Mouse (Mus musculus) cerebellum, adult 9-11 months (tissue): ENCODE data around the gene Gtsf1l.
"Not testable (repeated sequence)": the region's sequence is repeated elsewhere in the genome, so short reads cannot be mapped to it uniquely, and the experiment has no call there.

Experiments
- DNase-seq: peaks from one replicate; pipeline ENCODE4 v3.0.0; 2022

Gtsf1l gene

DNA sequence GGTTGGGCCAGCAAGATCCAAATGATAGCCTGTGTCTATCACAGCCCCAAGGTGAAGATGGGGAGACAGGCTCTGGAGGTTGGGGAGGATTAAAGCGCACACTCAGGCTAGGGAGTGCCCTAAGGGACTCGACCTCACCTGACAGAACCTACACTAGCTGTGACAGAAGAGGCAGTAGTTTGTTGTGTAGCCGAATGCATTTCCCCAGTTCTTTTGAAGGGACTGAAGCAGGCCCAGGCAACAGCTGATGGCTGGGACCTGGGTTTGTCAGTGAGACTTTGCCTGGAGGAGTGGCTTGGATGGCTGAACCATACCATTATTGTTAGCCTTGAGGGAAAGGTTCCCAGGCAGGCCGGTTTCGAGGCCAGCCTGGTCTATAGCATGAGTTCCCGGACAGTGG, 2.6 kb downstream of the Gtsf1l start:
- no peak for DNase-seq

- DNase-seq, result no peak
These were observed 3.1 kb downstream of the Gtsf1l start for GRCm38 (mm10) chr2:163084519-163084918.

GRCm38 (mm10) chr2:163082591-163082990, 5.1 kb downstream of the Gtsf1l start:
- no peak for DNase-seq

- DNase-seq, result no peak
These were observed 8.6 kb downstream of the Gtsf1l start for GRCm38 (mm10) chr2:163079041-163079440.

GRCm38 (mm10) chr2:163075234-163075633, 12.4 kb downstream of the Gtsf1l start:
- no peak for DNase-seq

- DNase-seq, result no peak
These were observed 12.8 kb downstream of the Gtsf1l start for GRCm38 (mm10) chr2:163074808-163075207.

GRCm38 (mm10) chr2:163074006-163074405, 13.6 kb downstream of the Gtsf1l start:
- DNase-seq, result no peak

GRCm38 (mm10) chr2:163073023-163073757, 14.5 kb downstream of the Gtsf1l start:
- no peak for DNase-seq

DNA sequence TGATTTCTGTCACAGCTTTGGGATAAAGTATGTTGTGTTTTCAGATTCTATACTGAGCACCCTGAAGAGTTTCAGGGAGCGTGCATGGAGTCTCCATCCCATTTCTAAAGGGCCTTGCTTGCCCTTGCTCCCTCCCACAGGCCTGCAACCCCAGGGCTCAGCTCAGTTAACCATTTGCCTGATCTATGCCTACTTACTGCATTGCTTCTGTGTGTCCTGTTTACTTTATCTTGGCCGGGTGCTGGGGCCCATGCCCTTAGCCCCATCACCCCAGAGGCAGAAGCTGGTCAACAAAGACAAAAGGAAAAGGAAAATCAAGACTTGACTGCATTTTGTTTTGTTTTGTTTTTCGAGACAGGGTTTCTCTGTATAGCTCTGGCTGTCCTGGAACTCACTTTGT, 16.1 kb downstream of the Gtsf1l start:
- DNase-seq, result no peak

- no peak for DNase-seq
These were observed 17.4 kb downstream of the Gtsf1l start for GRCm38 (mm10) chr2:163070213-163070612.

DNA sequence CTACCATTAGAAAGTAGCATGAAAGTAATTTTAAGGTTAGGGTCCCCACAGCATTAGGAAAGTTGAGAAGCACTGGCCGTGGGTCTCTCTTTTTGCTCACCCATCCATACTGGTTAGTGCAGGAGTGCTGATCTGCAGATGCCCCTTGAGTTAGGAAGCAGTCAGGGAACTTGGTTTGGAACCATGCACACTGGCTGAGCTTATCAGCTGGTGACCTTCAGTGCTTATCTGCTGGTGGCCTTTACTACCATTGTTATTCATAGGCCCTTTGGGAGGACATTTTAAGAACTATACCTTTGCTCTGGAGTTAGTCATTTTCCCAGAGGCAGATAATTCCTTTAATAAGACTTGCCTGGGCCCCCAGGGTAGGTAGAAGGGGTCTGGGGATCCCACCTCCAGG, 20.4 kb downstream of the Gtsf1l start:
- no peak for DNase-seq

DNA sequence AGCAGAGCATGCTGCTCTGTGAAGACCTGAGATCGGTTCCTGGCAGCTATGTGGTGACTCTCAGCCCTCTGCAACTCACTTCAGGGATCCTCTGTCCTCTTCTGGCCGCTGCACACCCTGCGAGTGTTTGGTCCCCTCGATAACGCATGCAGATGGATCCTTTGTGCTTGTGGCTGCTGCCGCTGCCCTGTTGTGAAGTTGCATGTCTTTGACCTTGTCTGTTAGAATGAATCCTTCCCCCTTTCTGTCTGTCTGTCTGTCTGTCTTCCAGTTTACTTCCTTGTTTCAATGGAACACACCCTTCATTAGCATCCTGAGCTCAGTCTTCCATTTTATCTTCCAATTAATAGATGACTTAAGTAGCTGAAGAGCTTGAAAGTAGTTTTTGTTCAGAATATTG, 21.3 kb downstream of the Gtsf1l start:
- no peak for DNase-seq

DNA sequence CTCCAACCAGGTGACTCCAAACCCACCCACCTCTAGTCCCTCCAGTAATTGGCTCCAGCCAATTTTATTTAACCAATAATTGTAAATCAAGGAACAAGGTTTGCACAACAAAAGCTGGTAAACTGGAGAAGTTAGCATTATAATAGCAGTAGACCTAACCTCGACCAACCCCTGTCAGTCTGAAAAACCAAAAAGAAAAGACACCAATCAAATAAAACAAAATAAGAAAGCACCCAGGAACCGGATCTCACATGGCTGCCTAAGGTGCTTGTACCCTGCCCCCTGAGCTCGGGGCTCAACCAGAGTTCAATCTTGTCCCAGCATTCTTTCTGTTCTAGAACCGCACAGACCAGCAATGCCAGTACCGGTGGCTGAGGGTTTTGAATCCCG, 25.5 kb downstream of the Gtsf1l start:
- DNase-seq, result no peak

- DNase-seq, result no peak
These were observed 26.2 kb downstream of the Gtsf1l start for GRCm38 (mm10) chr2:163061203-163062118.

DNA sequence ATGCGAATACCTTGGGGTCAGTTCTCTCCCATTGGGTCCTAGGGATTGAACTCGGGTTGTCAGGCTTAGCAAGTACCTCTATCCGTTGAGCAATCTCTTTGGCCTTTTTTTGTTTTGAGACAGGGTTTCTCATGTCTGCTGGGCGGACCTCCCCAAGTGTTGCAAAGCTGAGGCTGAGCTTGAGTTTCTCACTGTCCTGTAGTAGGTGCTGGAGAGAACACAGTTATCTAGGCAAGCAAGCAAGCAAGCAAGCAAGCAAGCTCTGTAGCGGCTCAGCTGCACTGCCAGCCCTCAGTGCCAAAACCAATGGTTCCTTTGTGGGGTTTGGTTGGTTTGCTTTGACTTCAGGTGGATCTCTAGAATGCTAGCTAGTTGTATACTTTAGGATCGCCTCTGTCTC, 27.0 kb downstream of the Gtsf1l start:
- no peak for DNase-seq

DNA sequence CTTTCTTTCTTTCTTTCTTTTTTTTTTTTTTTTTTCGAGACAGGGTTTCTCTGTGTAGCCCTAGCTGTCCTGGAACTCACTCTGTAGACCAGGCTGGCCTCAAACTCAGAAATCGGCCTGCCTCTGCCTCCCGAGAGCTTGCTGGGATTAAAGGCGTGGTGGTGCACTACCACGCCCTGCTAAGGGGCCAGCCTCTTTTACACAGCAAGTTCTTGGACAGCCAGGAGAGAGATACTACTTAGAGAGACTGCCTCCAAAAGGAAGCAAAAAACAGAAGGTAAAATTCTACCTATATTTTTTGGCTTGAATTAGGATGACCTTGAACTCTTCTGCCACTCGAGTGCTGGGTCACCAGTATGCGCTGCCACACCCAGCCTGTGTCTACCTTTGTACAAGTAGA, 28.7 kb downstream of the Gtsf1l start:
- not testable (repeated sequence) for DNase-seq

DNA sequence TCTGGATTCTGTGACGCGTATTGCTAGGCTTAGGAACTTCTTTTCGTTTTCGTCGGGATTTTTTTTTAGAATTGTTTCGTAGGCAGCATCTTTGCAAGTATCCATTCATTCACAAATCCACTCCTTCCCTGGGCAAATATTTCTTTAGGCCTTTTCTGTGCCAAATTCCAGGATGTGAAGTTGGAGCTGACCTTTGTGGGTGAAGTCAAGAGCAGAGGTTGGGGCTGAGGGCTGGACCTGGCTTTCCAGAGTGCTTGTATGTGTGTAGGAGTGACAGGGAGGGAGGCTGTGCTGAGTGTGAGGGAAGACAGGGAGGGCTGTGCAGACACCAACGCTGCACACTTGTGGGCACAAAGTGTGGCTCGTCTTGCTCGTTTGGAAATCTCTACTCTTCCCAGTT, 31.1 kb downstream of the Gtsf1l start:
- no peak for DNase-seq

DNA sequence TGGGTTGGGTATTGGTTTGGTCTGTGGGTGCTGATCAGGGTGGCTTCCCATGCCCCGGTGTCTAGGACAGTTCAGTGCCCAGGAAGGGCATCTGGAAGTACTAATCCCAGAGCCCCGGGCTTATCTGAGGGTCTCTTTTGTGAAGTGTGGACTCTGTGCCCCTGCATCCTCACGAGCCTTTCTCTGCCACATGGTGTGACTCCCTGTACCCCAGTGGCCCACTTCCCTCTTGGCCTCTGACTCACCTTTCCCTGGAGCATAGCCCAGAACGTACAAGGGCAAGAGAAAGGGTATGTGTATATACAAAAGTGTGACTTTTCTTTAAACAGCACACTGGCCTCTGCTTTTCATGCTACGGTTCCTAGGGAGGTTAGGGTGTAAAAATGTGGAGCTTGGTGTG, 31.9 kb downstream of the Gtsf1l start:
- DNase-seq, result no peak

- DNase-seq, result no peak
These were observed 32.7 kb downstream of the Gtsf1l start for GRCm38 (mm10) chr2:163054891-163055494.

- peak; percentile 64 for DNase-seq
These were observed 33.3 kb downstream of the Gtsf1l start, which contains the start of gene Mybl2 for GRCm38 (mm10) chr2:163054335-163054840. Gene Mybl2 (plus strand): TSS chr2:163054687.

- DNase-seq, result no peak
These were observed 34.8 kb downstream of the Gtsf1l start for GRCm38 (mm10) chr2:163052826-163053225.

DNA sequence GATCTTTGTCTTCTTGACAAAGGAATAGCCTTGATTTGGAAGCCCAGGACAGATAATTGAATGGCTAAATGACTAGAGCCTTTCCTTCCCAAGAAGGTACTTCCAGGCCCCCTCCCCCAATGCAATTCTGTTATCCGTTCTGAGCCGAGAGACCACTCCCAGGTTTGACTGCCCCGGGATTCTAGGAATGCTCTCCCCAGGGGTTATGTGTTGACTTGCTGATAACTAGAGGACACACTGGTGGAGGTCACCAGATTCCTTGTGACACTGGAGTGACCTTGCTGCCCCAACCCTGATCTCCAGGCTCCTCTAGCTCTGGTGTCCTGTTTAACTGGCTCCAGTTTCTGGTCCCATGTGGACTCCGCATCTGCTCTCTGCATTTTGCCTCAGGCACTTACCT, 35.6 kb downstream of the Gtsf1l start:
- DNase-seq, result no peak

- DNase-seq, result no peak
These were observed 36.0 kb downstream of the Gtsf1l start for GRCm38 (mm10) chr2:163051691-163052090.
